Mouse (Mus musculus) small intestine, adult 2 months (tissue): ENCODE measurements around the gene Uroc1. TPM values are rescaled to one million over a fixed set of nuclear protein-coding genes. Genes with fewer than 3 reads are reported as not detected.

Experiments
- H3K27ac ChIP-seq: fragments of 200-500 bp; 2 replicates; pipeline ENCODE4 v1.5.1; 2012; ENCODE audit warnings: low read depth, low read length, control low read depth, inconsistent platforms; ENCODE audit not compliant: insufficient read depth
- H3K27me3 ChIP-seq: fragments of 200-500 bp; 2 replicates; pipeline ENCODE4 v1.6.1; 2012; ENCODE audit warnings: mild to moderate bottlenecking, moderate library complexity, low read length, inconsistent platforms; ENCODE audit not compliant: control insufficient read depth, insufficient read depth
- H3K36me3 ChIP-seq: fragments of 200-500 bp; 2 replicates; pipeline ENCODE4 v1.6.1; 2012; ENCODE audit warnings: mild to moderate bottlenecking, low read length, control low read depth, inconsistent platforms; ENCODE audit not compliant: control insufficient read depth, insufficient read depth
- H3K4me1 ChIP-seq: fragments of 200-500 bp; 2 replicates; pipeline ENCODE4 v1.6.1; 2012; ENCODE audit warnings: low read length, inconsistent platforms, mixed read lengths; ENCODE audit not compliant: control insufficient read depth, insufficient read depth, insufficient read length
- H3K4me3 ChIP-seq: fragments of 200-500 bp; 2 replicates; pipeline ENCODE4 v1.5.1; 2012; ENCODE audit warnings: low read depth, mild to moderate bottlenecking, control low read depth, inconsistent platforms, low read length, moderate library complexity
- CTCF ChIP-seq: fragments of 200-500 bp; IDR thresholded peaks from 2 replicates; pipeline ENCODE4 v1.5.1; 2012; ENCODE audit warnings: low read depth, mild to moderate bottlenecking, control low read depth, inconsistent platforms, low read length, moderate library complexity, mixed read lengths; ENCODE audit not compliant: insufficient replicate concordance, insufficient read length; ENCODE audit errors: extremely low read depth
- POLR2A ChIP-seq: fragments of 200-500 bp; IDR thresholded peaks from 2 replicates; pipeline ENCODE4 v1.6.1; 2012; ENCODE audit warnings: low read depth, mild to moderate bottlenecking, control low read depth, inconsistent platforms, low read length, moderate library complexity
- WGBS: fragments of 180-500 bp; shearing (Covaris S2); methylation state at CpG from one replicate; pipeline ENCODE4 v1.1.7; 2018; 5-methylcytosine and 5-hydroxymethylcytosine counted together
- polyA plus RNA-seq: library from polyadenylated mRNA; depleted of rRNA; stranded (reverse); fragments of >200 nt; gene quantifications from 2 replicates; pipeline ENCODE4 v1.2.3, GENCODE M21; 2012; rRNA removed

Uroc1 gene
- polyA plus RNA-seq, result not detected in 2 replicates

- H3K4me3 ChIP-seq, result no peak within 1 kb of the TSS
- 71% methylated on average over 7 of the region's 7 CpGs for WGBS
- TF ChIP-seq POLR2A, result no peak
- H3K36me3 ChIP-seq, result no peaks in the 10 kb centered on the region
- H3K27me3 ChIP-seq, result no peaks in the 10 kb centered on the region
- no peak within 1 kb of the TSS for H3K27ac ChIP-seq
- H3K4me1 ChIP-seq, result peaks cover 3% of the 10 kb centered on the region; the same call in 1 of the 2 replicates
These were observed at the start of gene Uroc1 for GRCm38 (mm10) chr6:90332561-90333425. Gene Uroc1, plus strand, starts transcription at chr6:90333284.

- Histone ChIP-seq H3K36me3 (no peaks in the 10 kb centered on the region), H3K27ac (no peak overlapping the region), H3K4me1 (no peaks in the 10 kb centered on the region), H3K4me3 (no peak overlapping the region), H3K27me3 (no peaks in the 10 kb centered on the region; the same call in 1 of the 2 replicates)
- WGBS, result 55% methylated on average over 12 of the region's 12 CpGs
- TF ChIP-seq CTCF, result no peak
- TF ChIP-seq POLR2A, result no peak
These were observed 44.8 kb upstream of the Uroc1 start for GRCm38 (mm10) chr6:90288265-90288664.

GRCm38 (mm10) chr6:90300919-90301318, 32.2 kb upstream of the Uroc1 start, which contains the start of gene BC048671:
Gene BC048671, plus strand, starts transcription at chr6:90301219.
- Histone ChIP-seq H3K36me3 (no peaks in the 10 kb centered on the region), H3K4me3 (no peak within 1 kb of the TSS), H3K4me1 (no peaks in the 10 kb centered on the region), H3K27me3 (no peaks in the 10 kb centered on the region), H3K27ac (no peak within 1 kb of the TSS)
- TF ChIP-seq POLR2A, result no peak
- no peak for TF ChIP-seq CTCF
- WGBS, result 85% methylated on average over 1 of the region's 1 CpGs

DNA sequence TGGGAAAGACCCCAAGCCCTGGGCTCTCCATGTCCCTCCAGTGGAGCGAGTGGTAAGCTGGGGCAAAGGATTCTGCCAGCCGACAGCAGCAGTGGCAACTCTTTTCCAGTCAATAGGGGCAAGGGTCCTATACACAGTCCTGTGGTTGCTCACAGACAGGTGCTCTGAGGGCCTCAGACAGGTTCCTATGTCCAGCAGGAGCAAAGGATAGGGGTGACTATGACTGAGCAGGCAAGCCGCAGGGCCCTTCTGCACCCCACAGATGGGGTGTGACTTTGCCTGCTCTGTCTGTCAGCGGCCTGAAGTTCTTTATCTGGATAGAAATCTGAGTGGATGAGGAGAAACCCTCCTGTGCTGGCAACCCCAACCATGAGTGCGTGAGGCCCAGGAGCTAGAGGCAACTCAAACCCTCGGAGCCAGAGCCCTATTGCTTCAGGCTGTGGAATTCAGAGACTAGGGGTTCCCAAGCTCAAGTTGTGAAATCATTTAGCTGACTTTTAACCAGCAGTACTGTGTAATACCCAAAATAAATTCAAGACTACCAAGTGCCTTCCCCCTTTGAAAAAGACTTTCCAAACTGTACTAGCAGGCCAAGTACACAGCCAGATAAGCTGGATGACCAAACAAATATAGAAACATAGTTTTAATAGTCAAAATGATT, 26.6 kb upstream of the Uroc1 start:
- Histone ChIP-seq H3K36me3 (no peaks in the 10 kb centered on the region), H3K4me1 (no peaks in the 10 kb centered on the region), H3K27me3 (no peaks in the 10 kb centered on the region), H3K27ac (no peak overlapping the region), H3K4me3 (no peak overlapping the region)
- 75% methylated on average over 6 of the region's 6 CpGs for WGBS
- TF ChIP-seq POLR2A (no peak), CTCF (no peak)

- H3K4me3 ChIP-seq, result no peak overlapping the region
- no peaks in the 10 kb centered on the region for H3K4me1 ChIP-seq
- no peak overlapping the region for H3K27ac ChIP-seq
- no peaks in the 10 kb centered on the region for H3K27me3 ChIP-seq
- TF ChIP-seq CTCF (no peak), POLR2A (no peak)
- no peaks in the 10 kb centered on the region for H3K36me3 ChIP-seq
- WGBS, result 83% methylated on average over 87 of the region's 87 CpGs
These were observed 24.0 kb upstream of the Uroc1 start for GRCm38 (mm10) chr6:90308839-90309778.

GRCm38 (mm10) chr6:90315961-90316360, 17.1 kb upstream of the Uroc1 start:
- no peaks in the 10 kb centered on the region for H3K36me3 ChIP-seq
- 77% methylated on average over 5 of the region's 5 CpGs for WGBS
- H3K4me3 ChIP-seq, result no peak overlapping the region
- no peak overlapping the region for H3K27ac ChIP-seq
- H3K27me3 ChIP-seq, result no peaks in the 10 kb centered on the region
- H3K4me1 ChIP-seq, result no peaks in the 10 kb centered on the region
- TF ChIP-seq CTCF (no peak), POLR2A (no peak)
